Mouse (Mus musculus): ENCODE measurements at regions not wholly inside any gene's neighbourhood (a gene's known extent, or its start where the extent isn't known, plus 50 kb on each side); places are given as distances from the start of the nearest gene placed in this dataset.
A peak's percentile ranks its signal among the peaks of the same experiment; 100 is the strongest.

DNA sequence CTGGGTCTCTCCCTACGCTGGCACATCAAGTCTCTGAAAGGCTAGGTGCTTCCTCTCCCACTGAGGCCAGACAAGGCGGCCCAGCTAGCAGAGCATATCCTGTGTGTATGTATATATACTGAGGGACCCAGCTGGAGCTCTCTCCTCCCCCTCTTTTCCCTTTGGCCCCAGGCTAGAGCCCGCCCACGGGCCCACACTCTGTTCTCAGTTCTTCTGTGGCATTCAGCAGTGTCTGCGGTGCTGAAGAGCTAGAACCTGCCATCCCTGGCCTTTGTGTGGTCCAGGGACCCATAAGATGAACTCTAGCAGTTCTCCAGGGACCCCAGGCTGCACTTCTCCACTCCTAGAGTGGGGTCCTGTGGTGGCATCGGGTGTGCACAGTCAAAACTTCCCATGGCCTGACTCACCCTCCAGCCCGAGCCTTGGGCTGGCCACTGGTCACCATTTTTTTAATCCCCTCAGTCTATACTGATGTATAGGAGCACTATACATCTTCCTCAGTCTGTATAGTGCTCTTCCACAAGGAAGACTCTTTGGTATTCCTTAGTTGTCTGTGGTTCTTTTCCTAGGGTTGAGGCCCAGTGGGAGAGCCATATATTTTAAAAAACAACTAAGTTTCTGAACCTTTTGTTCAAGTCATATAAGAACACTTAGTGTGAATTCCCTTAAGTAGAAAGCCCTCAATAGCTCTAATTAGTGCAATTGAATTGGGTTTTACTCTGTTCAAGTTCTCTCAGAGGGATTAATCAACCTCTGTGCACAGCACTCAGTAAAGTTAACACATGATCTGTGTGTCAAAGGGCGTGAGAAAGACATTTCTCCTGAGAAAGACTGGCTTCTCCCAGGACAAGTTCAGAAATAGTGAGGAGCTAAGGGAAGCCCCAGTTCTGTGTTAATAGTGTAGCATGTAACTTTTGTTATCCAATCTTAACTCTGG, 401.3 kb downstream of the Ipmk start:
- no peak for DNase-seq

DNA sequence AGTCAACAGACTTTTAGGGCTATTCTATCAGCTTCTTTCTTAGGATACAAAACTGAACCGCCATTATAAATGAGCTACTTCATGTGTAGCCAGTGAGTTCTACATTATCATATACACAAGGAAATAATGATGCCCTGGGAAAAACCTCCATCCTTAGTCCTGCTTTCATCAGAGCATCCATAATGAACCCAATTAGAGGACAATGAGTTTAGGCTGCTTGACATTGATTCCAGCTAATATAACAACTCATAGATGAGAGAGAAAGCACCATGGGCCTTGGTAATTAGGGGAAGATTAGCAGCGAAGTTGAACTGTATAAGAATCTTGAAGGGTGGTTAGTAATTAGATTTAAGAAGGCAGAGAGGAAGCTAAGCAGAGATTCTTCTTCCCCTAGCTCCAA, 405.7 kb downstream of the Ipmk start:
- DNase-seq = no peak
- intact Hi-C loops (cut with DNase I) = no loop called here

More for the DNA sequence above, 401.3 kb downstream of the Ipmk start:
- intact Hi-C loops (cut with DNase I) = no loop called here

DNA sequence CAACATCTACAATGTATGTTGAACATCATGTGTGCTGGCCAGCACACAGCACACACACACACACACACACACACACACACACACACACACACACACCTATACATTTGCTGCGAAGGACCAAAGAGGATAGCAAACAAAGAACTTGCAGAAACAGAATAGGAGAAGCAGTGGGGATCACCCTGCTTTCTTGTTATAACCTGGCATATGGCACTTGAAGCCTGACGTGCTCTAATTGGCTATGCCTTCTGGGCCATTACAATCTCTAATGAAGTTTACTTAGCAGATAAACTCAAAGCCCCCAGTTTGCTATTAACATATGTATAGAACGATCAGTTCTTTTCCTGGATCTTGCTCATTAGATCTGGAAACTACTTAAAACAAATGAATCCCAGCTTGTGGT, 407.2 kb downstream of the Ipmk start:
- DNase-seq = no peak
- intact Hi-C loops (cut with DNase I) = no loop called here

DNA sequence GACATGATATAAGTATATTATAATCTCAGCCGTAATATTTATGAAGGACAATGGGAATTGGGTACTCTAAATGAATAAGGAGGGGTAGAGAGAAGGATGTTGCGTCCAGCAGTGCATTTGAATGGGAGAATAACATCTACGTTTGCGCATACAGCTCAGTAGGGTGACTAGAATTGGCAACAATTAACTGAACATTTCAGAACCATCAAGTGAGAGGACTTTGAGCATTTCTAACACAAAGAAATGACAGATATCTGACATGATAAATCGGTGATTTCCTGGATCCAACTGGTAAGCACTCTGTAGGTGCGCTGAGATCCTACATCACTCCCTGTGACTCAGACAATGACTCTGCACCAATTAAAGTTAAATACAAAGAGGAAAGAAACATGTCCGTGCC, 431.3 kb downstream of the Ipmk start:
- no peak for DNase-seq
- intact Hi-C loops (cut with DNase I) = no loop called here

DNA sequence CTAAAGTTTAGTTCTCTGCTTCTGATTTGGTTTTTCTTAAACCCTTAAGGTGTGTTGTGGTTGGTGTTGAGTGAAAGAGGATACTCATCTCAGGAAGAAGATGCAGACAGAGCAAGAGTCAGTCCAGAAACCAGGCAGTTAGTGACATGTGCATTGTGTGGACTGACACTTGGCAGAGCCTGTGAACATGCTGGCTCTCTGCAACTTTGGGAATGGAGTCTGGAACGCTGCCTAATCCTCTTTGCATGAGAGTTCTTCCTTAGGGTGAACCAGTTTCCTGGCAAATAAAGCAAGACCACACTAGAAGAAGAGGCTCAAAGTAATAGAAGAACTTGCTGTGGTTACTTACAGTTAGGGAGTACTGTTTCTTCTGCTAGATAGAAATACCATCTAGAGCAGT, 441.7 kb downstream of the Ipmk start:
- DNase-seq = peak; percentile 74
- intact Hi-C loops (cut with DNase I) = no loop called here

DNA sequence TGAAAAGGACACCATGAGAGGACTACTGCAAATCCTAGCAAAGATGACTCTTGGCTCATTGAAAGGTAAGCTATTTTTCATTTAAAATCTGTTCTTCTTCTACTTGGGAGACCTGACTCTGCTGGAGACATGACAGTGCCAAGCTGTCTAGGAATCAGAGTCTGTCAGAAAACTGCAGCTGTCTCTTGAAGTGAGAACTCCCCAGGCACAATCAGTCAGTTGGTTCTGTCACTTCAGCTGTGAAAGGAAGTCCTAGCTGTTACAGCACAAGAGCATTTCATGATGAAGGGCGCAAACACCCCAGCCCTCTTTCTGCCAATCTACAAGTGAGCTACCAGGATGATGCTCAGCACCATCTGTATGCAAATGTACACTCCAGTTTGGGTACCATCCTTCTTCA, 442.4 kb downstream of the Ipmk start:
- peak; percentile 49 for DNase-seq
- intact Hi-C loops (cut with DNase I) = no loop called here

DNA sequence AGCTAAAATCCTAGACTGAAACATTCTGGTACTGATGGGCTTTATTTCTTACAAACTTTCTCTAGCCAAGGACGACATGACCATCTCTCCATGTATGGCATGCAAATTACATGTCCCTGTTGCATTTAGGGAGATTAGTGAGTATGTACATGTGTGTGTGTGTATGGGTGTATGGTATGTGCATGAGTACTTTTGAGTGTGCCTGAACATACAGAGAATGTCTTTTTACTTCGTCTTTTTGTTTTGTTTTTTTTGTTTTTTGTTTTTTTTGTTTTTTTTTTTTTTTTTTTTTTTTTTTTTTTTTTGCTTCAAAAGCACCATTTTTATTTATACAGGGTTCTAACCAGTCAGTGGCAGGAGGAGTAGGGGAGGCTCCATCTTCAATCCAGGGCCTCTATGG, 451.1 kb downstream of the Ipmk start:
- intact Hi-C loops (cut with DNase I) = no loop called here
- DNase-seq = no peak

DNA sequence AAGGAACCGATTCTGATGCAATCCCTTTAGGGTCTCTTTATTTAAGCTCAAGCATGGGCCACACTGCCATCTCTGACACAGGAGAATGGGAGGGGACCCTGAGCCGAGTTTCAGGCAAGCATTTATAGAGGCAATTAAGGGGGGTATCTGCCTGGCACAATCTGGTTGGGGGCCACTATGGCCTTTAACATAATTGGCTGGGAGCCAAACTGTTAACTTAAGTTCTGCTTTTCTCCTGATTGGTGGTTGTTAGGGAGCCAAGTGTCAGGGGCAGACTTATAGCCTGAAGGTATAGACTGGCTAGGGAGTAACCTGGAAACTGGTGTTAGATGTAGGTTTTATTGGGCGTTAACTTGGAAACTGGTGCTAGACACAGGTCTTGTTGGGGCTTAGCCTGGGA, 454.9 kb downstream of the Ipmk start:
- intact Hi-C loops (cut with DNase I) = no loop called here
- no peak for DNase-seq

DNA sequence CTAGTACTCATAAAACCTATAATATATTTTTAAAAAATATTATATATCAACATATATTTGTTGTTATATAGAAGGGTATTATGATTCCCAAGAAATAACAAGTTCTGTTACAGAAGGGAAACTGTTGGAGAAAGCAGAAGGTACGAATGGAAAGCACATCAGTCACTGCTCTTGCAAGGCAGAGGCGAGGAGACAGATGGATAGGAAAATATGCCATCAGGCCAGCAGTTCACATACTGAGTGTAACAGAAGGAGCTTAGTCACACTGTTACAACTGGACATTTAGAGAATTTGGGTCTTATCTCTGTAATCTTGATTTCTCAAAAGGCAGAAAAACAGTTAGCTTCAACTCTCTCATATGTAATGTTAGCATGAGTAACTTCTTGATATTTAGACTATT, 485.1 kb downstream of the Ipmk start:
- DNase-seq = no peak
- intact Hi-C loops (cut with DNase I) = no loop called here

DNA sequence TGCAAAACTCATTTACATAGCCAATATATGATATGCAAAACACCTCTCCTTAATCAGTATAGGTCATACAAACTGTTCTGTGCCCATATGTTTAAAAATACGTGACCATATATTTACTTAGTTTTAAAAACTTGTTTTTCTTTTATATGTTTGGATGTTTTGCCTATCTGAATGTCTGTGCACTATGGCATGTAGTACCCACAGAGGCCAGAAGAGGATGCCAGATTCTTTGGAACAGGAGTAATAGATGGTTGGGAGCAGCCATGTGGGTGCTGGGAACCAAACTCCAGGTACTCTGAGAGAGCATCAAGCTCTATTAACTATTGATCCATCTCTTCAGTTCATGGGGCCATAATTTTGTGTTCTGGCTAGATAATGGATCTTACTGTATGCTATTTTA, 487.5 kb downstream of the Ipmk start:
- intact Hi-C loops (cut with DNase I) = no loop called here
- no peak for DNase-seq

DNA sequence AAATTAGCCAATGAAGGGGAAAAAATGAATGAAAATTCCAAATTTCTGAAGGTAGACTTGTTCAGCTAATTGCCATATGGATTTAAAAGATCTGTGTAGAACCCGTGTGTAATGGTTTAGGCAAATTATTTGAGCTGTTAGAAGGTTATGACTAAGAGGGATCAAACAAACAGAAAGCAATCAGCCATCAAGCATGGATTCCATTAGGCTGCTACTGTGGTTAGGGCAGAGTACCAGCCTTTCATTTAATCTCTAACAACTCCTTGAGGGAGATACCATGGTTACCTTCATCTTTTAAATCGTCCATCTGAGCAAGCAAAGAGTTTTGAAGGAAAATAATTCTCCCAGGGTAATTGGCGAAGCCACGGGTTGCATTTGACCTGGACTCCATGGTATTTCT, 509.5 kb downstream of the Ipmk start:
- intact Hi-C loops (cut with DNase I) = no loop called here
- no peak for DNase-seq

DNA sequence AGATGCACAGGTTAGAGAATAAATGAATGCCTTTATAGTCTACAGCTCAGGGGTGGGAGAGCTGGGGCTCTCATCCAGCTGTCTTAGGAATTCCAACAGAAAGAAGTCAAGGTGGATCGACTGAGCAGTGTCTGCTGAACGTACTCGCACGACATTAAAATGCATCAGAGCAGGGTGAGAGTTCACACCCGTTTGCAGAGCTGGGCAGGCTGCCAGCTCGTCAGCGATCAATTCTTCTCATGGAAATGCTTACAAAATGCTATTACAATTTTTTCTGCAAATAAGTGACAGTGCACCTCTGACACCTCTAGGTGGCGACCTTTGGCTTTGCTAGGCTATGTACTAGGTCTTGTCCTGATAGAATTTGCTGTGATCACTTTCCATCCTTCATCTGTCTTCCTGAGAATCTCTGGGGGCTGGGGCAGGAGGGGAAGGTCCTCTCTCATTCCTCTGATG, 510.0 kb downstream of the Ipmk start:
- intact Hi-C loops (cut with DNase I) = no loop called here
- peak; percentile 73 for DNase-seq

DNA sequence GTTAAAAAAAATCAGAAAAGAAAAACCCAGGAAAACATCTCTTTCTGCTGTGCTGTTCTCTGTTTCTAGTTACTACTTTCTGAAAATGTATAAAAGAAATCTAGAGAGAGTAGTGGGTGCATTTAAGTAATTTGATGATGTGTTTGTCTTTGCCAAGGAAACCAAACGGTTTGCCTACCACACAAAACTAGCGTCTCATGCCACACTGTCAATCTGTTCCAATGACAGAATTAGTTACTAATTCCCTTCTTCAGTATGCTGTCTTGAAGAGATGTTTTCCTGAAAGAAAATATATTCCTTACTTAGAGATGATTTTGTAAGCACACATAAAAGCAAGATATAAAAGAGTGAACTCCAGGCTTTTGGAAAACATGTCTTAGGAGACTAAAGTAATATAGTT, 546.2 kb downstream of the Ipmk start:
- intact Hi-C loops (cut with DNase I) = no loop called here
- DNase-seq = no peak

DNA sequence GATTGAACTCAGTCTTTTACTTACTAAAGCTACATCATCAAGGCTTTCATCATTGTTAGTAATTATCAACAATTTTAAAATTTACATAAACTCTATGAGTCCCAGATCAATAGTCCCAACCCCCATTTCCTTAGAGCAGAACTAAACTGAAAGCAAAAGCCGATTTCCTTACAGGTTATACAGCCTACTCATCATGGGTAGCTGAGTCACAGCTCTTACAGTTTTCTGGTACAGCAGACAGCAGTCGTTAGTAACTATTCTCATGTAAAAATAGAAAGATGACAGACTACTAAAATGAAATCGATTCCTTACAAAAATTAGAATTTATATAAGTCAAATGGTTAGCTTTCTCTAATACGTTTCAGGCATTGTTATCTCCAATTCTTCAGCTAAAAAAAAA, 557.5 kb downstream of the Ipmk start:
- no peak for DNase-seq
- intact Hi-C loops (cut with DNase I) = no loop called here

Data from left cerebral cortex, postnatal 4 days (tissue).